Mouse (Mus musculus): Measurements from ENCODE around the gene Sbk2. TPM values are rescaled to one million over a fixed set of nuclear protein-coding genes. Genes with fewer than 3 reads are reported as not detected.

The Sbk2 gene
- polyA plus RNA-seq, 1 experiment from 2014 or later: not detected

- no peak for DNase-seq (ENCODE audit: low spot score)
- H3K27ac ChIP-seq (replicated peaks; ENCODE audit: low read depth, low read length): no peak overlapping the region
- H3K36me3 ChIP-seq (replicated peaks; ENCODE audit: control insufficient read depth, insufficient read depth, low read depth, low read length): no peaks in the 10 kb centered on the region
- no peaks in the 10 kb centered on the region for H3K4me1 ChIP-seq (ENCODE audit: control insufficient read depth, insufficient read depth, low read length)
- H3K9ac ChIP-seq (replicated peaks; ENCODE audit: low read length): no peak overlapping the region
- 82% methylated on average over 9 of the region's 9 CpGs for WGBS
- peaks cover 2% of the 10 kb centered on the region for H3K27me3 ChIP-seq (ENCODE audit: control insufficient read depth, insufficient read depth, low read length)
- H3K4me3 ChIP-seq (ENCODE audit: low read depth, low read length): no peak overlapping the region
- no peak for ATAC-seq (replicated peaks; ENCODE audit: insufficient number of reproducible peaks, low FRiP score, low TSS enrichment, low read depth)
- no peaks in the 10 kb centered on the region for H3K9me3 ChIP-seq (replicated peaks; ENCODE audit: control insufficient read depth, low read length)
- H3K4me2 ChIP-seq (ENCODE audit: low read depth, low read length): no peak overlapping the region
Measured at GRCm38 (mm10) chr7:4902404-4902803, 61.8 kb downstream of the Sbk2 start.

- Histone ChIP-seq H3K36me3 (replicated peaks; ENCODE audit: control insufficient read depth, insufficient read depth, low read depth, low read length) (no peaks in the 10 kb centered on the region), H3K27me3 (ENCODE audit: control insufficient read depth, insufficient read depth, low read length) (peaks cover 2% of the 10 kb centered on the region), H3K9me3 (replicated peaks; ENCODE audit: control insufficient read depth, low read length) (no peaks in the 10 kb centered on the region), H3K4me3 (ENCODE audit: low read depth, low read length) (no peak overlapping the region), H3K27ac (replicated peaks; ENCODE audit: low read depth, low read length) (no peak overlapping the region), H3K4me1 (ENCODE audit: control insufficient read depth, insufficient read depth, low read length) (no peaks in the 10 kb centered on the region), H3K9ac (replicated peaks; ENCODE audit: low read length) (no peak overlapping the region), H3K4me2 (ENCODE audit: low read depth, low read length) (no peak overlapping the region)
- DNase-seq (ENCODE audit: low spot score): peak; percentile 45
- no peak for ATAC-seq (replicated peaks; ENCODE audit: insufficient number of reproducible peaks, low FRiP score, low TSS enrichment, low read depth)
- WGBS: 56% methylated on average over 8 of the region's 8 CpGs
Measured at GRCm38 (mm10) chr7:4901171-4901570, 63.0 kb downstream of the Sbk2 start.

GRCm38 (mm10) chr7:4900523-4900851 lies 63.7 kb downstream of the Sbk2 start:
- H3K4me2 ChIP-seq (ENCODE audit: low read depth, low read length): no peak overlapping the region
- ATAC-seq (replicated peaks; ENCODE audit: insufficient number of reproducible peaks, low FRiP score, low TSS enrichment, low read depth) (no peak), DNase-seq (ENCODE audit: low spot score) (no peak)
- H3K27me3 ChIP-seq (ENCODE audit: control insufficient read depth, insufficient read depth, low read length): peaks cover 2% of the 10 kb centered on the region
- H3K36me3 ChIP-seq (replicated peaks; ENCODE audit: control insufficient read depth, insufficient read depth, low read depth, low read length): no peaks in the 10 kb centered on the region
- H3K9me3 ChIP-seq (replicated peaks; ENCODE audit: control insufficient read depth, low read length): no peaks in the 10 kb centered on the region
- no peak overlapping the region for H3K4me3 ChIP-seq (ENCODE audit: low read depth, low read length)
- H3K4me1 ChIP-seq (ENCODE audit: control insufficient read depth, insufficient read depth, low read length): no peaks in the 10 kb centered on the region
- no peak overlapping the region for H3K27ac ChIP-seq (replicated peaks; ENCODE audit: low read depth, low read length)
- WGBS: 22% methylated on average over 11 of the region's 11 CpGs
- H3K9ac ChIP-seq (replicated peaks; ENCODE audit: low read length): no peak overlapping the region

GRCm38 (mm10) chr7:4899649-4900522 lies 64.3 kb downstream of the Sbk2 start:
- Histone ChIP-seq H3K27me3 (ENCODE audit: control insufficient read depth, insufficient read depth, low read length) (peaks cover 2% of the 10 kb centered on the region), H3K9me3 (replicated peaks; ENCODE audit: control insufficient read depth, low read length) (no peaks in the 10 kb centered on the region), H3K4me1 (ENCODE audit: control insufficient read depth, insufficient read depth, low read length) (no peaks in the 10 kb centered on the region), H3K36me3 (replicated peaks; ENCODE audit: control insufficient read depth, insufficient read depth, low read depth, low read length) (no peaks in the 10 kb centered on the region), H3K27ac (replicated peaks; ENCODE audit: low read depth, low read length) (no peak overlapping the region), H3K4me3 (ENCODE audit: low read depth, low read length) (peak overlapping the region; percentile 19; the same call in 1 of the 2 replicates), H3K9ac (replicated peaks; ENCODE audit: low read length) (peak overlapping the region; percentile 25; the same call in 1 of the 2 replicates), H3K4me2 (ENCODE audit: low read depth, low read length) (peak overlapping the region; percentile 36)
- 5% methylated on average over 19 of the region's 19 CpGs for WGBS
- ATAC-seq (replicated peaks; ENCODE audit: insufficient number of reproducible peaks, low FRiP score, low TSS enrichment, low read depth): no peak
- peak; percentile 45 for DNase-seq (ENCODE audit: low spot score)

GRCm38 (mm10) chr7:4898851-4899648 lies 65.2 kb downstream of the Sbk2 start:
- H3K4me3 ChIP-seq (ENCODE audit: low read depth, low read length): peak overlapping the region; percentile 19; the same call in 1 of the 2 replicates
- H3K36me3 ChIP-seq (replicated peaks; ENCODE audit: control insufficient read depth, insufficient read depth, low read depth, low read length): no peaks in the 10 kb centered on the region
- H3K27ac ChIP-seq (replicated peaks; ENCODE audit: low read depth, low read length): no peak overlapping the region
- 16% methylated on average over 15 of the region's 18 CpGs for WGBS
- H3K27me3 ChIP-seq (ENCODE audit: control insufficient read depth, insufficient read depth, low read length): peaks cover 2% of the 10 kb centered on the region
- DNase-seq (ENCODE audit: low spot score) (no peak), ATAC-seq (replicated peaks; ENCODE audit: insufficient number of reproducible peaks, low FRiP score, low TSS enrichment, low read depth) (peak; percentile 47; the same call in 1 of the 2 replicates)
- H3K9me3 ChIP-seq (replicated peaks; ENCODE audit: control insufficient read depth, low read length): no peaks in the 10 kb centered on the region
- H3K9ac ChIP-seq (replicated peaks; ENCODE audit: low read length): no peak overlapping the region; the same call in 1 of the 2 replicates
- H3K4me2 ChIP-seq (ENCODE audit: low read depth, low read length): peak overlapping the region; percentile 36
- H3K4me1 ChIP-seq (ENCODE audit: control insufficient read depth, insufficient read depth, low read length): no peaks in the 10 kb centered on the region

- Histone ChIP-seq H3K4me2 (ENCODE audit: low read depth, low read length) (no peak overlapping the region), H3K27ac (replicated peaks; ENCODE audit: low read depth, low read length) (no peak overlapping the region), H3K9ac (replicated peaks; ENCODE audit: low read length) (no peak overlapping the region), H3K27me3 (ENCODE audit: control insufficient read depth, insufficient read depth, low read length) (no peaks in the 10 kb centered on the region; the same call in none of the 2 replicates), H3K4me1 (ENCODE audit: control insufficient read depth, insufficient read depth, low read length) (no peaks in the 10 kb centered on the region), H3K4me3 (ENCODE audit: low read depth, low read length) (no peak overlapping the region), H3K9me3 (replicated peaks; ENCODE audit: control insufficient read depth, low read length) (no peaks in the 10 kb centered on the region), H3K36me3 (replicated peaks; ENCODE audit: control insufficient read depth, insufficient read depth, low read depth, low read length) (no peaks in the 10 kb centered on the region)
- no peak for ATAC-seq (replicated peaks; ENCODE audit: insufficient number of reproducible peaks, low FRiP score, low TSS enrichment, low read depth)
- 68% methylated on average over 9 of the region's 11 CpGs for WGBS
- no peak for DNase-seq (ENCODE audit: low spot score)
Measured at GRCm38 (mm10) chr7:4895186-4895585, 69.0 kb downstream of the Sbk2 start.

All from embryonic facial prominence, embryonic 11.5 days (tissue).